Mouse (Mus musculus): Measurements from ENCODE around the gene Zkscan1.

- TF ChIP-seq CTCF (IDR thresholded peaks at IDR 0.05; ENCODE audit: control insufficient read depth, insufficient read depth, low read length) (no peak), POLR2A (IDR thresholded peaks at IDR 0.05; ENCODE audit: borderline replicate concordance, control insufficient read depth, low read depth, low read length) (no peak)
Observed at GRCm38 (mm10) chr5:138085421-138085911, 582 bp downstream of the Zkscan1 start.
